Mouse (Mus musculus) limb, embryonic 12.5 days (tissue): ENCODE measurements at regions not wholly inside any gene's neighbourhood (a gene's known extent, or its start where the extent isn't known, plus 50 kb on each side); places are given as distances from the start of the nearest gene placed in this dataset.

Source experiments
- ATAC-seq: fragments of 200-750 bp; cut with Nextera tagmentation; 2 replicates; pipeline ENCODE4 v1.8.0; 2017; ENCODE audit warnings: low read depth, moderate TSS enrichment; ENCODE audit not compliant: insufficient number of reproducible peaks, insufficient read depth, low FRiP score, low TSS enrichment
- H3K27ac ChIP-seq: fragments of 300-500 bp; sonication (generic); 2 replicates; pipeline ENCODE4 v1.5.1; 2016; ENCODE audit warnings: mild to moderate bottlenecking, moderate library complexity
- H3K27me3 ChIP-seq: fragments of 300-500 bp; sonication (generic); 2 replicates; pipeline ENCODE4 v1.6.1; 2016; ENCODE audit warnings: mild to moderate bottlenecking, moderate library complexity
- H3K36me3 ChIP-seq: fragments of 300-500 bp; sonication (generic); 2 replicates; pipeline ENCODE4 v1.6.1; 2016; ENCODE audit warnings: mild to moderate bottlenecking, moderate library complexity
- H3K4me1 ChIP-seq: fragments of 300-500 bp; sonication (generic); replicated peaks from 2 replicates; pipeline ENCODE4 v1.6.1; 2016
- H3K4me2 ChIP-seq: fragments of 300-500 bp; sonication (generic); 2 replicates; pipeline ENCODE4 v1.6.1; 2016; ENCODE audit warnings: mild to moderate bottlenecking, moderate library complexity
- H3K4me3 ChIP-seq: fragments of 300-500 bp; sonication (generic); replicated peaks from 2 replicates; pipeline ENCODE4 v1.5.1; 2016; ENCODE audit warnings: mild to moderate bottlenecking
- H3K9ac ChIP-seq: fragments of 300-500 bp; sonication (generic); replicated peaks from 2 replicates; pipeline ENCODE4 v1.6.1; 2016; ENCODE audit warnings: mild to moderate bottlenecking, moderate library complexity
- H3K9me3 ChIP-seq: fragments of 300-500 bp; sonication (generic); 2 replicates; pipeline ENCODE4 v1.6.1; 2016; ENCODE audit warnings: mild to moderate bottlenecking, moderate library complexity
- whole genome bisulfite sequencing: fragments of 180-500 bp; shearing (Covaris S2); methylation state at CpG from one replicate; pipeline ENCODE4 v1.1.7; 2016; 5-methylcytosine and 5-hydroxymethylcytosine counted together

GRCm38 (mm10) chr7:72362690-72363089, 56.3 kb upstream of the Mctp2 start:
- ATAC-seq: no peak
- WGBS: 6% methylated on average over 3 of the region's 3 CpGs

GRCm38 (mm10) chr7:72391323-72391722, 84.9 kb upstream of the Mctp2 start:
- ATAC-seq: no peak; the same call in 1 of the 2 replicates
- Histone ChIP-seq H3K36me3 (no peaks in the 10 kb centered on the region), H3K9me3 (peaks cover 4% of the 10 kb centered on the region; the same call in 1 of the 2 replicates), H3K27ac (no peak overlapping the region), H3K9ac (no peak overlapping the region), H3K4me3 (no peak overlapping the region), H3K4me1 (no peaks in the 10 kb centered on the region), H3K27me3 (no peaks in the 10 kb centered on the region), H3K4me2 (no peak overlapping the region)
- WGBS: 43% methylated on average over 7 of the region's 7 CpGs

More at GRCm38 (mm10) chr7:72362690-72363089, 56.3 kb upstream of the Mctp2 start:
- no peak overlapping the region for H3K4me3 ChIP-seq
- H3K4me1 ChIP-seq: peaks cover 12% of the 10 kb centered on the region
- no peak overlapping the region for H3K27ac ChIP-seq
- no peak overlapping the region for H3K4me2 ChIP-seq
- no peaks in the 10 kb centered on the region for H3K36me3 ChIP-seq
- H3K9ac ChIP-seq: no peak overlapping the region
- H3K27me3 ChIP-seq: no peaks in the 10 kb centered on the region
- no peaks in the 10 kb centered on the region for H3K9me3 ChIP-seq

- no peak overlapping the region for H3K4me2 ChIP-seq
- H3K27ac ChIP-seq: no peak overlapping the region
- ATAC-seq: no peak
- no peaks in the 10 kb centered on the region for H3K9me3 ChIP-seq
- H3K9ac ChIP-seq: no peak overlapping the region
- H3K4me3 ChIP-seq: no peak overlapping the region
- no peaks in the 10 kb centered on the region for H3K36me3 ChIP-seq
- no peaks in the 10 kb centered on the region for H3K27me3 ChIP-seq
- no peaks in the 10 kb centered on the region for H3K4me1 ChIP-seq
These were observed 93.6 kb upstream of the Mctp2 start for GRCm38 (mm10) chr7:72400056-72400455.

- Histone ChIP-seq H3K4me2 (no peak overlapping the region), H3K27me3 (no peaks in the 10 kb centered on the region), H3K9ac (no peak overlapping the region), H3K4me3 (no peak overlapping the region), H3K4me1 (no peaks in the 10 kb centered on the region), H3K27ac (no peak overlapping the region), H3K36me3 (no peaks in the 10 kb centered on the region), H3K9me3 (no peaks in the 10 kb centered on the region)
- no peak for ATAC-seq
- 73% methylated on average over 3 of the region's 3 CpGs for WGBS
These were observed 99.7 kb upstream of the Mctp2 start for GRCm38 (mm10) chr7:72406131-72406530.

- Histone ChIP-seq H3K4me2 (no peak overlapping the region), H3K4me1 (no peaks in the 10 kb centered on the region)
These were observed 102.1 kb upstream of the Mctp2 start for GRCm38 (mm10) chr7:72408409-72408986.

GRCm38 (mm10) chr7:72438552-72438951, 132.1 kb upstream of the Mctp2 start:
- Histone ChIP-seq H3K9me3 (no peaks in the 10 kb centered on the region), H3K4me1 (no peaks in the 10 kb centered on the region), H3K9ac (no peak overlapping the region), H3K27me3 (no peaks in the 10 kb centered on the region), H3K4me3 (no peak overlapping the region), H3K27ac (no peak overlapping the region; the same call in 1 of the 2 replicates), H3K36me3 (no peaks in the 10 kb centered on the region), H3K4me2 (no peak overlapping the region)
- WGBS: 34% methylated on average over 2 of the region's 2 CpGs
- ATAC-seq: no peak

More at GRCm38 (mm10) chr7:72408409-72408986, 102.1 kb upstream of the Mctp2 start:
- Histone ChIP-seq H3K27ac (no peak overlapping the region), H3K9ac (no peak overlapping the region), H3K4me3 (no peak overlapping the region), H3K36me3 (no peaks in the 10 kb centered on the region), H3K9me3 (no peaks in the 10 kb centered on the region), H3K27me3 (no peaks in the 10 kb centered on the region)
- 50% methylated on average over 6 of the region's 6 CpGs for WGBS
- ATAC-seq: no peak

GRCm38 (mm10) chr7:72442001-72442400, 135.6 kb upstream of the Mctp2 start:
- Histone ChIP-seq H3K36me3 (no peaks in the 10 kb centered on the region), H3K27ac (no peak overlapping the region), H3K4me1 (no peaks in the 10 kb centered on the region), H3K27me3 (no peaks in the 10 kb centered on the region), H3K4me3 (no peak overlapping the region), H3K9me3 (no peaks in the 10 kb centered on the region), H3K4me2 (no peak overlapping the region), H3K9ac (no peak overlapping the region)
- no peak for ATAC-seq
- 79% methylated on average over 5 of the region's 5 CpGs for WGBS

GRCm38 (mm10) chr7:72444016-72444415, 137.6 kb upstream of the Mctp2 start:
- no peak overlapping the region for H3K9ac ChIP-seq
- H3K36me3 ChIP-seq: no peaks in the 10 kb centered on the region
- no peak overlapping the region for H3K4me3 ChIP-seq
- H3K4me1 ChIP-seq: no peaks in the 10 kb centered on the region
- H3K9me3 ChIP-seq: no peaks in the 10 kb centered on the region
- H3K27ac ChIP-seq: no peak overlapping the region
- no peak for ATAC-seq
- H3K27me3 ChIP-seq: no peaks in the 10 kb centered on the region
- 65% methylated on average over 1 of the region's 1 CpGs for WGBS
- H3K4me2 ChIP-seq: no peak overlapping the region

GRCm38 (mm10) chr7:72444792-72445191, 138.4 kb upstream of the Mctp2 start:
- Histone ChIP-seq H3K36me3 (no peaks in the 10 kb centered on the region), H3K9ac (no peak overlapping the region), H3K4me2 (no peak overlapping the region), H3K4me1 (no peaks in the 10 kb centered on the region), H3K4me3 (no peak overlapping the region), H3K27ac (no peak overlapping the region), H3K27me3 (no peaks in the 10 kb centered on the region), H3K9me3 (no peaks in the 10 kb centered on the region)
- WGBS: 56% methylated on average over 1 of the region's 1 CpGs
- no peak for ATAC-seq

- H3K9me3 ChIP-seq: no peaks in the 10 kb centered on the region
- 85% methylated on average over 1 of the region's 1 CpGs for WGBS
- H3K4me3 ChIP-seq: no peak overlapping the region
- no peak overlapping the region for H3K27ac ChIP-seq
- no peak overlapping the region for H3K9ac ChIP-seq
- no peak for ATAC-seq
- H3K27me3 ChIP-seq: no peaks in the 10 kb centered on the region
- no peaks in the 10 kb centered on the region for H3K4me1 ChIP-seq
- H3K4me2 ChIP-seq: no peak overlapping the region
- H3K36me3 ChIP-seq: no peaks in the 10 kb centered on the region
These were observed 140.5 kb upstream of the Mctp2 start for GRCm38 (mm10) chr7:72446911-72447310.

- no peak for ATAC-seq
- WGBS: 31% methylated on average over 4 of the region's 4 CpGs
- H3K4me3 ChIP-seq: no peak overlapping the region
- H3K9me3 ChIP-seq: no peaks in the 10 kb centered on the region
- H3K27me3 ChIP-seq: no peaks in the 10 kb centered on the region
- H3K9ac ChIP-seq: no peak overlapping the region
- H3K27ac ChIP-seq: no peak overlapping the region
- H3K4me1 ChIP-seq: peaks cover 9% of the 10 kb centered on the region
- no peaks in the 10 kb centered on the region for H3K36me3 ChIP-seq
- no peak overlapping the region for H3K4me2 ChIP-seq
These were observed 156.6 kb upstream of the Mctp2 start for GRCm38 (mm10) chr7:72462978-72463377.

GRCm38 (mm10) chr7:72464658-72465057, 158.2 kb upstream of the Mctp2 start:
- ATAC-seq: no peak
- 87% methylated on average over 1 of the region's 1 CpGs for WGBS
- no peak overlapping the region for H3K9ac ChIP-seq

More at GRCm38 (mm10) chr7:72464658-72465057, 158.2 kb upstream of the Mctp2 start:
- H3K4me1 ChIP-seq: peaks cover 9% of the 10 kb centered on the region
- no peaks in the 10 kb centered on the region; the same call in 1 of the 2 replicates for H3K9me3 ChIP-seq
- H3K27ac ChIP-seq: no peak overlapping the region
- no peaks in the 10 kb centered on the region for H3K36me3 ChIP-seq
- H3K4me2 ChIP-seq: no peak overlapping the region
- H3K4me3 ChIP-seq: no peak overlapping the region
- no peaks in the 10 kb centered on the region for H3K27me3 ChIP-seq
